Mouse (Mus musculus) stomach, postnatal 0 days (tissue): Measurements from ENCODE around the gene Nrde2. TPM values are rescaled to one million over a fixed set of nuclear protein-coding genes. Genes with fewer than 3 reads are reported as not detected.

ENCODE experiments used
- ATAC-seq: fragments of 200-750 bp; cut with Nextera tagmentation; 2 replicates; pipeline ENCODE4 v1.8.0; 2017; ENCODE audit not compliant: low FRiP score, low TSS enrichment
- DNase-seq: peaks from one replicate; pipeline ENCODE4 v3.0.0-alpha.2; 2016; ENCODE audit warnings: low spot score
- H3K27ac ChIP-seq: fragments of 300-500 bp; sonication (generic); replicated peaks from 2 replicates; pipeline ENCODE4 v1.5.1; 2014; ENCODE audit warnings: mild to moderate bottlenecking, control low read depth
- H3K27me3 ChIP-seq: fragments of 300-500 bp; sonication (generic); 2 replicates; pipeline ENCODE4 v1.6.1; 2014; ENCODE audit warnings: low read length; ENCODE audit not compliant: control insufficient read depth, insufficient read depth
- H3K36me3 ChIP-seq: fragments of 300-500 bp; sonication (generic); 2 replicates; pipeline ENCODE4 v1.6.1; 2014; ENCODE audit warnings: low read length, mixed read lengths; ENCODE audit not compliant: control insufficient read depth, insufficient read depth
- H3K4me1 ChIP-seq: fragments of 300-500 bp; sonication (generic); replicated peaks from 2 replicates; pipeline ENCODE4 v1.6.1; 2014; ENCODE audit warnings: antibody characterized with exemption; ENCODE audit not compliant: control insufficient read depth, insufficient read depth
- H3K4me2 ChIP-seq: fragments of 300-500 bp; sonication (generic); replicated peaks from 2 replicates; pipeline ENCODE4 v1.6.1; 2014; ENCODE audit warnings: low read depth, mild to moderate bottlenecking, control low read depth, moderate library complexity
- H3K4me3 ChIP-seq: fragments of 300-500 bp; sonication (generic); 2 replicates; pipeline ENCODE4 v1.5.1; 2014; ENCODE audit warnings: low read depth, low read length, control low read depth
- H3K9ac ChIP-seq: fragments of 300-500 bp; sonication (generic); 2 replicates; pipeline ENCODE4 v1.6.1; 2014; ENCODE audit warnings: mild to moderate bottlenecking, low read length, control low read depth, mixed read lengths
- H3K9me3 ChIP-seq: fragments of 300-500 bp; sonication (generic); 2 replicates; pipeline ENCODE4 v1.6.1; 2016; ENCODE audit warnings: low read length; ENCODE audit not compliant: control insufficient read depth
- CTCF ChIP-seq: IDR thresholded peaks from 2 replicates; pipeline ENCODE4 v1.5.1; 2016; ENCODE audit warnings: antibody characterized with exemption, low read depth, mild to moderate bottlenecking, moderate library complexity
- EP300 ChIP-seq: optimal IDR thresholded peaks from 2 replicates; pipeline ENCODE3; 2016; ENCODE audit warnings: antibody characterized with exemption
- whole genome bisulfite sequencing: fragments of 180-500 bp; shearing (Covaris S2); extraction: QIAGEN DNeasy Blood & Tissue Kit; methylation state at CpG from one replicate; pipeline ENCODE4 v1.1.7; 2014; 5-methylcytosine and 5-hydroxymethylcytosine counted together
- polyA plus RNA-seq: library from polyadenylated mRNA; unstranded; fragments of >200 nt; fragmentation: Nextera tagmentation; extraction: Ambion mirVana; gene quantifications from 2 replicates; pipeline ENCODE4 v1.2.1, GENCODE M21; 2015

Gene Nrde2
- polyA plus RNA-seq, 1 experiment from 2014 or later, result 6.9 TPM

DNA sequence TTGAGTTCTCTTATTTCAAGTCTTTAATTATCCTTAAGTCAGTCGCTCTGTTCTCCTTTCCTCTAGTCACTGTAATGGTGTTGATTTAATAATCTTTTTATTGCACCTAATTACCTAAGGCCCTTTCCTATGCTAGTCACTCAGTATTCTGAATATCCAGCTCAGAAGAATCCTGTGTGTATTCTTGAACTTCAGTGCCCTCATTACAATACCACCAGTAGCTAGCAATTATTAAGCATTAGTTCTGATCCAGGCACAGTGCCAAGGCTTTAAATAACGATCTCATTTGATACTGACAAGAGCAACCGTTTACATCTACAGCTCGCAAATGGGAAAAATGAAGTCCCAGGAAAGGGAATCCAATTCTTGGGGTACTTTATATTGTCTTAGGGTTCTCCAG, 83.7 kb downstream of the Nrde2 start:
- Histone ChIP-seq H3K27ac (no peak overlapping the region), H3K27me3 (no peaks in the 10 kb centered on the region), H3K9me3 (no peaks in the 10 kb centered on the region), H3K9ac (no peak overlapping the region), H3K4me1 (no peaks in the 10 kb centered on the region), H3K4me2 (no peak overlapping the region), H3K36me3 (no peaks in the 10 kb centered on the region), H3K4me3 (no peak overlapping the region)
- no peak for ATAC-seq
- DNase-seq, result no peak
- WGBS, result 44% methylated on average over 4 of the region's 4 CpGs
- no peak for TF ChIP-seq CTCF
- TF ChIP-seq EP300, result no peak

Other genes with a start within 250 kb of the Nrde2 start
- gene Kcnk13, start 195.2 kb downstream of the Nrde2 start, polyA plus RNA-seq, result 0.45 TPM in 2 replicates
- 176 and 186 TPM in 2 replicates for gene Psmc1, start 49.5 kb downstream of the Nrde2 start, polyA plus RNA-seq
- 1,956 and 2,116 TPM in 2 replicates for gene Calm1, start 39.8 kb upstream of the Nrde2 start, polyA plus RNA-seq